Mouse (Mus musculus): Measurements from ENCODE around the gene 1700037H04Rik. TPM values are rescaled to one million over a fixed set of nuclear protein-coding genes. Genes with fewer than 3 reads are reported as not detected.

Gene 1700037H04Rik
- polyA plus RNA-seq (2014; fragmentation: Nextera tagmentation; extraction: Ambion mirVana), result 126 and 130 TPM in 2 replicates

DNA sequence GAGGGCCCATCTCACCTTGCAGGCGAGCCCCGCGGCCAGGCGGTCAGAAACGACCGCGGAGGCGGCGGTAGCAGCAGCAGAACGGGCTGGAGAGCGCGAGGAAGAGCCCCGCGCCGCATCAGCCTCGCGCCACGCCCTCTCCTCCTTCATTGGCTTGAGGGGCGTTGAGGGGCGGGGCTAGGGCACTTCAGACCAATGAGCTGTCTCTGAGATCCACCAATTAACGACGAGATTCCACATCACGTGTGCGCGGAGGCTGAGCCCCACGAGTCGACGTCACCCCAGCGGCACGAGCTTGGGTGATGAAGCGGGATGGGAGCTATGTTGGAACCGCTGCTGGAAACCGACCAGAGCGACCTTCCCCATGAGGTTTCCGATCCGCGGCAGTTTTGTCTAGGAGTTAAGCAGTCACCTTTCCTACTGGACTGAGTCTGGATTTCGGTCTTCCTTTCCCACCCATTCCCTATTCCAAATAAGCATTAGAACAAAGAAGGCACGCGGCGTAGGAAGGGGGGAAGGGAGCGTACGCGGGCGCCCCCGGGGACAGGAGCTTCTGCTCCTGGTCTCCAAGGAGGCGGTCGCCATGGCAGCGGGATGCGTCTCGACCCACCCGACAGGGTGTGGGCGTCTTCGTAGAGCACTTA lies at the start of gene 1700037H04Rik:
1700037H04Rik (minus strand) TSS at position 144 of the 644 bp plus-strand sequence.
- H3K9me3 ChIP-seq (ENCODE audit: control insufficient read depth, low read length), result no peaks in the 10 kb centered on the region
- H3K27ac ChIP-seq (ENCODE audit: low read depth, low read length), result peak within 1 kb of the TSS; percentile 90
- 0 out of 2 replicates have a peak, but pooled peaks cover 10% of the 10 kb centered on the region for H3K4me1 ChIP-seq (ENCODE audit: control insufficient read depth, insufficient read depth, low read length)
- H3K27me3 ChIP-seq (ENCODE audit: control insufficient read depth, insufficient read depth, low read length), result no peaks in the 10 kb centered on the region
- H3K36me3 ChIP-seq (ENCODE audit: control insufficient read depth, insufficient read depth, low read length), result no peaks in the 10 kb centered on the region
- under 1% methylated on average over 54 of the region's 54 CpGs for WGBS
- H3K4me2 ChIP-seq (ENCODE audit: low read depth), result peak within 1 kb of the TSS; percentile 93
- H3K4me3 ChIP-seq (ENCODE audit: low read depth, low read length), result peak within 1 kb of the TSS; percentile 71
- peak within 1 kb of the TSS; percentile 81 for H3K9ac ChIP-seq (ENCODE audit: low read length)
- ATAC-seq (ENCODE audit: insufficient read depth, low FRiP score, low TSS enrichment) (peak; percentile 97), DNase-seq (ENCODE audit: low spot score) (peak; percentile 98)

DNA sequence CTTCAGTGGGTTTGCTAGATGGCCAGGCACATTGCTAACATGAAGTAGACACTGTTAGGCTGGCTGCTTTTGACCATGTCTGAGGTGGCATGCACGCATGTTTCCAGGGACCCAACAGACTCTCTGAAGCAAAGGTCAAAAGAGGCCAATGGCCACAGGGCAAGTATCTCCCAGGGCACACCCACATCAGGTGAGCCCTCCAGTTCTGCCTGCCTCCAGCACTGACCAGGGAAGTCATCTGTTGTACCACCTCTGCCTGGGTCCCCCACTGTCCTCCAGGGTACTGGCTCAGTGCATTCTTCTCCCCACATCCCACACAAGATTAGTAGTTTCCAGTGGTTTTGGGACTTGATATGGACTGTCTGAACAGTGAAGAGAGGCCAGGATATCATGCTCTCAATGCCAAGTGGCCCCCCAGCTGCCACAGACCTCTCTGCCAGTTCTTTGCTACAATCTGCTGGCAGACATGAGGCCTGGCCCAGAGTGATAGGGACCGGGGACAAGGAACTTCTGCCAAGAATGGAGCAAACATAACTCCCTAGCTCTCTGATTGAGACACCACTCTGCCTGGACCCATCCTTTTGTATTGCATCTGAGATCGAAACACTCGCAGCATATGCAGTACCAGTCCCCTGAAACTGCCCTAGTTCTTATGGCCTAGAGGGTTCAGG lies 49.4 kb upstream of the 1700037H04Rik start:
- 76% methylated on average over 4 of the region's 4 CpGs for WGBS
- Histone ChIP-seq H3K4me1 (ENCODE audit: control insufficient read depth, insufficient read depth, low read length) (peaks cover 5% of the 10 kb centered on the region; the same call in 1 of the 2 replicates), H3K4me3 (ENCODE audit: low read depth, low read length) (peak overlapping the region; percentile 57), H3K36me3 (ENCODE audit: control insufficient read depth, insufficient read depth, low read length) (no peaks in the 10 kb centered on the region; the same call in 1 of the 2 replicates), H3K27ac (ENCODE audit: low read depth, low read length) (no peak overlapping the region; the same call in 1 of the 2 replicates), H3K27me3 (ENCODE audit: control insufficient read depth, insufficient read depth, low read length) (no peaks in the 10 kb centered on the region), H3K4me2 (ENCODE audit: low read depth) (peak overlapping the region; percentile 67; the same call in 1 of the 2 replicates), H3K9me3 (ENCODE audit: control insufficient read depth, low read length) (no peaks in the 10 kb centered on the region), H3K9ac (ENCODE audit: low read length) (peak overlapping the region; percentile 73; the same call in 1 of the 2 replicates)
- no peak; the same call in 1 of the 2 replicates for ATAC-seq (ENCODE audit: insufficient read depth, low FRiP score, low TSS enrichment)
- no peak for DNase-seq (ENCODE audit: low spot score)

DNA sequence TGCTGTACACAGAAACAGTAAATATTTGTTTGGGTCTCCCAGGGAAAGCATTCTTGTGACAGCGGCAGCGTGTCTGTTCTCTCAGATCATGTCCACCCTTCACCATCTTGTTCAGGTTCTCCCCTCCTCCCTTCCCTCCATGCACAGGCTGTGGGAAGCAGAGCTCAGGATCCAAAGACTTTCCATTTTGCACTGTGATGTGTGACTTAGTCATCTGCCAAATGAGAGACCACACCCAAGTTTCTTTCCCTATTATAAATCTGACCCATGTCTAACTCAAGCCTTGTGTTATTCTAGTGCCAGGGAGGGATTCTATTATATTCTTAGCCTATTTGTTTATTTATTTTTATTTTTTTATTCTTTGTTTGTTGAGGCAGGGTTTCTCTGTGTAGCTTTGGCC lies 48.5 kb upstream of the 1700037H04Rik start:
- no peak overlapping the region for H3K4me2 ChIP-seq (ENCODE audit: low read depth)
- WGBS, result 100% methylated on average over 2 of the region's 2 CpGs
- no peak overlapping the region for H3K9ac ChIP-seq (ENCODE audit: low read length)
- no peak for ATAC-seq (ENCODE audit: insufficient read depth, low FRiP score, low TSS enrichment)
- H3K36me3 ChIP-seq (ENCODE audit: control insufficient read depth, insufficient read depth, low read length), result no peaks in the 10 kb centered on the region
- H3K27me3 ChIP-seq (ENCODE audit: control insufficient read depth, insufficient read depth, low read length), result no peaks in the 10 kb centered on the region
- peaks cover 5% of the 10 kb centered on the region; the same call in 1 of the 2 replicates for H3K4me1 ChIP-seq (ENCODE audit: control insufficient read depth, insufficient read depth, low read length)
- no peak overlapping the region for H3K27ac ChIP-seq (ENCODE audit: low read depth, low read length)
- DNase-seq (ENCODE audit: low spot score), result no peak
- H3K9me3 ChIP-seq (ENCODE audit: control insufficient read depth, low read length), result no peaks in the 10 kb centered on the region
- no peak overlapping the region for H3K4me3 ChIP-seq (ENCODE audit: low read depth, low read length)

DNA sequence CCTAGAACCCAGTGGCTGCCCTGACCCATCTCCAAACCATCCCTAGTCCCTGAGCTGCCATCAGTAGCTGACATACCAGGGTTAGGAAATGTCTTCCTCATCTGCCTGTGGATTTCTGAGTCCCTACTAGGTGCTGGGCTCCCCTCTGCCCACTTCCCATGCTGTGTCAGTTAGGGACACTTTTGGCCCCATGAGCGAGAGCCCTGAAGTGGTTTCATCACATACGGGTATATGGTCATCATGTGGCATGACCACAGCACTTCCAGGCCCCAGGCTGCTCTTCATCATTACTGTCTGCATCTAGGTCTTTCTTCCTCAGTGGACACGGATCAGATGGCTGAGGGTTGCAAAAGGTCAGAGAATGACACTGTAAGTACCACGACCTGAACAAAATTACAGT lies 46.9 kb upstream of the 1700037H04Rik start, which contains the start of gene Ap5s1:
Ap5s1 (plus strand) TSS at position 301 of the 400 bp plus-strand sequence.
- Histone ChIP-seq H3K27ac (ENCODE audit: low read depth, low read length) (no peak within 1 kb of the TSS), H3K4me3 (ENCODE audit: low read depth, low read length) (no peak within 1 kb of the TSS), H3K4me1 (ENCODE audit: control insufficient read depth, insufficient read depth, low read length) (peaks cover 5% of the 10 kb centered on the region; the same call in 1 of the 2 replicates), H3K9ac (ENCODE audit: low read length) (no peak within 1 kb of the TSS), H3K9me3 (ENCODE audit: control insufficient read depth, low read length) (no peaks in the 10 kb centered on the region), H3K27me3 (ENCODE audit: control insufficient read depth, insufficient read depth, low read length) (no peaks in the 10 kb centered on the region), H3K36me3 (ENCODE audit: control insufficient read depth, insufficient read depth, low read length) (no peaks in the 10 kb centered on the region), H3K4me2 (ENCODE audit: low read depth) (no peak within 1 kb of the TSS)
- 85% methylated on average over 4 of the region's 4 CpGs for WGBS
- DNase-seq (ENCODE audit: low spot score) (no peak), ATAC-seq (ENCODE audit: insufficient read depth, low FRiP score, low TSS enrichment) (no peak)

DNA sequence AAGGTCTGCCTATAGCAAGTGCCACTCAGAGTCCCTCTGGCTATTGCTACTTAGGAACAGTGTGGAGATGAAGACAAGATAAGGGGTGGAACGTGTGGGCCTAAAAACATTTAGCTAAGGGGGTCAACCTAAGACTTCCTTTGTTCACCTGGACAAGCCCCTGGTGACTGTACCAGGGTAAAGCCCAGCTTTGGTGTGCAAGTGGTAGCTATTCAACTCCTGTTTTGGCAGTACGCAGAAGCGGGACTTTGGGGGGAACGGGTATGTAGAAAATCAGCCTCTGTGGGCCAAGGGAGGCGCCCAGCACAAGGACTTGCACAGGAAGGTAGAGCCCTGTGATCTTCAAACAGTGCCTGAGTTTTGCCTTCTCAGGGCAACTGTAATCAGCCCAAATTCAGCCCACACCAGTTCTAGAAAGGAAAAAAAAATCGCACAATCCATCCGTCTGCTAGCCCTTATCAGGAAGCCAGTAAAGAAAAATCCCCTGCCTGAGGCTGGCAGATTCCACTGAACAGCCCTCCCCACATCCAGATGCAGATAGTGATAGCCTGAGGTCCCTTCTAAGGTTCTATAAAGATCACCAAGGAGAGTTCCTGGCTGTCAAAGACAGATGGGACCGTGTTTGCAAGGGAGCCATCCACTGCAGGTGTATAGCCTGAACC lies 45.8 kb upstream of the 1700037H04Rik start:
- H3K9ac ChIP-seq (ENCODE audit: low read length), result no peak overlapping the region
- no peak overlapping the region for H3K27ac ChIP-seq (ENCODE audit: low read depth, low read length)
- no peaks in the 10 kb centered on the region for H3K36me3 ChIP-seq (ENCODE audit: control insufficient read depth, insufficient read depth, low read length)
- ATAC-seq (ENCODE audit: insufficient read depth, low FRiP score, low TSS enrichment) (no peak), DNase-seq (ENCODE audit: low spot score) (no peak)
- H3K4me1 ChIP-seq (ENCODE audit: control insufficient read depth, insufficient read depth, low read length), result peaks cover 1% of the 10 kb centered on the region; the same call in 1 of the 2 replicates
- no peaks in the 10 kb centered on the region for H3K9me3 ChIP-seq (ENCODE audit: control insufficient read depth, low read length)
- no peak overlapping the region for H3K4me2 ChIP-seq (ENCODE audit: low read depth)
- H3K4me3 ChIP-seq (ENCODE audit: low read depth, low read length), result no peak overlapping the region
- H3K27me3 ChIP-seq (ENCODE audit: control insufficient read depth, insufficient read depth, low read length), result no peaks in the 10 kb centered on the region
- WGBS, result 86% methylated on average over 8 of the region's 8 CpGs

DNA sequence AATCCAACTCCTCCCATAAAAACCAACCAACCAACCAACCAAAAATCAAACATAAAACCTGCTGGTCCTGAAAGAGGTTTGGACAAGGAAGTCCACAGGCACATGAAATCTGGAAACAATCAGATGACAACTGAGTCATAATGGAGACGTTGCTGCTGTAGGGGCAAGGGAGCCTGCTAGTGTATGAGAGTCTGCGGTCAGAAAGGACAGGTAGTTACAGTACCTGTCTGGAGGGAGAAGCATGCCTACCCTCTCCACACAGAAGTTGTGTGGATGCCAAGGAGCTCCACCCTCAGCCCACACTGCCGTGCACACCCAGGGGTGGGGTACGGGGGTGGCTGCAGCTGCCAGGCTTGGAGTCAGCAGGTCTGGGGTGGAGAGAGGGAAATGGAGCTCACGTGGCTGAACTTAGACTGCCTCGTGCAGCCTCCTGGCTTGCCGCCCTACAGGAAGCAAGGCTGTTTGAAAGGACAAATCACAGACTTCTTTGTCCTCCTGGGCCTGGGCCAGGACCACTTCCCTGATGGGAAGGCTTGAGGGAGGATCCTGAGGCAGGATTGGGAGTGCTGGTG lies 44.6 kb upstream of the 1700037H04Rik start:
- no peak overlapping the region for H3K9ac ChIP-seq (ENCODE audit: low read length)
- no peak overlapping the region for H3K4me3 ChIP-seq (ENCODE audit: low read depth, low read length)
- no peak for DNase-seq (ENCODE audit: low spot score)
- no peaks in the 10 kb centered on the region for H3K9me3 ChIP-seq (ENCODE audit: control insufficient read depth, low read length)
- H3K27ac ChIP-seq (ENCODE audit: low read depth, low read length), result no peak overlapping the region
- no peaks in the 10 kb centered on the region for H3K4me1 ChIP-seq (ENCODE audit: control insufficient read depth, insufficient read depth, low read length)
- H3K36me3 ChIP-seq (ENCODE audit: control insufficient read depth, insufficient read depth, low read length), result no peaks in the 10 kb centered on the region
- 63% methylated on average over 7 of the region's 7 CpGs for WGBS
- H3K4me2 ChIP-seq (ENCODE audit: low read depth), result no peak overlapping the region
- no peaks in the 10 kb centered on the region for H3K27me3 ChIP-seq (ENCODE audit: control insufficient read depth, insufficient read depth, low read length)
- ATAC-seq (ENCODE audit: insufficient read depth, low FRiP score, low TSS enrichment), result no peak

DNA sequence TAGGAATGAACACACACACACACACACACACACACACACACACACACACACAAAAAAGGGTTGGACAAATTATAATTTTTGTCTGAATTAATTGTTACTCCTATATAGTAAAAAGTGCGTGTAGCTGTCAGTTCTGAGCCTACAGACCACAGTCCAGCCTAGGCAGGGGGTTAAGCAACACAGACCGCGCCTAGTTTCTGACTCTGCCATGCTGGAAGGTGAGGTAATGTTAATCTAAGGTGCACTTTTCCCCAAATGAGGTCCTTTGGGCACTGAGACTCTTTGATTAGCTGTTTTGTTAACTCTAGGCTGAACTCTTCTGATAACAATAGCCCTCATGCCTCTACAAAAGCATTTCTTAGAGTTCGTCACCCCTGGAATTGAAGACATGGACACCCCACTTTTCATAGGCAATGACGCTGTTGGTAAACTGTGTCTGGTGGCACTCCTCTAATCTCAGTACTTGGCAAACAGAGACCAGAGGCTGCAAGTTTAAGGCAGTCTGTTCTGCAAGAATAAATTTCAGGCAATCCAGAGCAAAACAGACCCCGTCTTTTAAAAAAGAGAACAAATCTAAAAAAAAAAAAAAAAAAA lies 44.0 kb upstream of the 1700037H04Rik start:
- no peak overlapping the region for H3K4me2 ChIP-seq (ENCODE audit: low read depth)
- no peaks in the 10 kb centered on the region for H3K4me1 ChIP-seq (ENCODE audit: control insufficient read depth, insufficient read depth, low read length)
- H3K9ac ChIP-seq (ENCODE audit: low read length), result no peak overlapping the region
- no peak overlapping the region for H3K27ac ChIP-seq (ENCODE audit: low read depth, low read length)
- no peaks in the 10 kb centered on the region for H3K9me3 ChIP-seq (ENCODE audit: control insufficient read depth, low read length)
- WGBS, result 90% methylated on average over 6 of the region's 6 CpGs
- DNase-seq (ENCODE audit: low spot score), result no peak
- no peak overlapping the region for H3K4me3 ChIP-seq (ENCODE audit: low read depth, low read length)
- H3K36me3 ChIP-seq (ENCODE audit: control insufficient read depth, insufficient read depth, low read length), result no peaks in the 10 kb centered on the region
- no peaks in the 10 kb centered on the region for H3K27me3 ChIP-seq (ENCODE audit: control insufficient read depth, insufficient read depth, low read length)
- no peak for ATAC-seq (ENCODE audit: insufficient read depth, low FRiP score, low TSS enrichment)

DNA sequence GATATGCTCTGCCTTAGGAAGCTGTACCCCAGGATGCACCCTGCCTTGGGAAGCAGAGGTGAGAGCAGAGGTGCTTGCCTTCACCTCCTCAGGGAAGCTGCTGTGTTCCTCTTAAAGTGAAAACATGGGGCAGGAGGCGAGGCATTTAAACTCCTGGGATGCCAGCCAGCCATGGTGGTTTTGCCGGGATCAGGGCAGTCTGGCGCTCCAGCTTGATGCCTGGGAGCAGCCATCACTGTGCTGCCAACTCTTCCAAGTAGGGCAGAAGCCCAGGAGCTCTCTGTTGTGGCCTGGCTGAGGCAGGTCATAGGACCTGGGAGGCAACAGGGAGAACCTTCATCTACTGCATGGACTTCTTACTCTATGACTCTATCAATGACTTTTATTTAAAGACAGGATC lies 41.4 kb upstream of the 1700037H04Rik start:
- 98% methylated on average over 3 of the region's 3 CpGs for WGBS

More for the DNA sequence above, 41.4 kb upstream of the 1700037H04Rik start:
- DNase-seq (ENCODE audit: low spot score) (no peak), ATAC-seq (ENCODE audit: insufficient read depth, low FRiP score, low TSS enrichment) (no peak)
- Histone ChIP-seq H3K9me3 (ENCODE audit: control insufficient read depth, low read length) (no peaks in the 10 kb centered on the region), H3K27ac (ENCODE audit: low read depth, low read length) (no peak overlapping the region), H3K4me3 (ENCODE audit: low read depth, low read length) (no peak overlapping the region), H3K9ac (ENCODE audit: low read length) (no peak overlapping the region), H3K27me3 (ENCODE audit: control insufficient read depth, insufficient read depth, low read length) (no peaks in the 10 kb centered on the region), H3K4me1 (ENCODE audit: control insufficient read depth, insufficient read depth, low read length) (no peaks in the 10 kb centered on the region), H3K36me3 (ENCODE audit: control insufficient read depth, insufficient read depth, low read length) (no peaks in the 10 kb centered on the region; the same call in 1 of the 2 replicates), H3K4me2 (ENCODE audit: low read depth) (no peak overlapping the region)

All from neural tube, embryonic 11.5 days (tissue).